Mouse (Mus musculus) stomach, postnatal 0 days (tissue): ENCODE measurements around the gene Amotl1.
"Not testable (repeated sequence)": the region's sequence is repeated elsewhere in the genome, so short reads cannot be mapped to it uniquely, and the experiment has no call there.

Source experiments
- CTCF ChIP-seq: IDR thresholded peaks from 2 replicates; pipeline ENCODE4 v1.5.1; 2016; ENCODE audit warnings: antibody characterized with exemption, low read depth, mild to moderate bottlenecking, moderate library complexity
- EP300 ChIP-seq: optimal IDR thresholded peaks from 2 replicates; pipeline ENCODE3; 2016; ENCODE audit warnings: antibody characterized with exemption

DNA sequence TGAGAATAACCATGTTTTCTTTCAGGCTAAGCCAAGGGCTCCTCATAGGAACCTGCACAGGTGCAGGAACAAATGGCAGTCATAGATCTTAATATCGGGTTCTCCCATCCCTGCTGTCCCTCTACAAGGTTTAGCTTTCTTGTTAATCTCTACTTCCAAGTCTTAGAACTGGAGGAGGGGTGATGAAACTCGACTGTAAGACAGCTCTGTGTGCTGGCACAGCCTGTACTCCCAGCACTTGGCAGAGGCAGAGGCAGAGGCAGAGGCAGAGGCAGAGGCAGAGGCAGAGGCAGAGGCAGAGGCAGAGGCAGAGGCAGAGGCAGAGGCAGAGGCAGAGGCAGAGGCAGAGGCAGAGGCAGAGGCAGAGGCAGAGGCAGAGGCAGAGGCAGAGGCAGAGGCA is 68.5 kb downstream of the Amotl1 start:
- not testable (repeated sequence) for TF ChIP-seq CTCF, EP300
